Mouse (Mus musculus): ENCODE measurements around the gene Zc3h4.

- 0 out of 2 replicates have a peak, but pooled peaks have one; percentile 8 for TF ChIP-seq CTCF (IDR thresholded peaks at IDR 0.05; ENCODE audit: control insufficient read depth, insufficient read depth, low read length)
- TF ChIP-seq POLR2A (IDR thresholded peaks at IDR 0.05; ENCODE audit: borderline replicate concordance, control insufficient read depth, low read depth, low read length), result no peak
Measured at GRCm38 (mm10) chr7:16373719-16374118, 27.0 kb upstream of the Zc3h4 start.
